Mouse (Mus musculus) cerebellum, adult 9-11 months (tissue): ENCODE data around the gene Dvl1.

Source experiments
- DNase-seq: peaks from one replicate; pipeline ENCODE4 v3.0.0; 2022

Dvl1 gene

DNA sequence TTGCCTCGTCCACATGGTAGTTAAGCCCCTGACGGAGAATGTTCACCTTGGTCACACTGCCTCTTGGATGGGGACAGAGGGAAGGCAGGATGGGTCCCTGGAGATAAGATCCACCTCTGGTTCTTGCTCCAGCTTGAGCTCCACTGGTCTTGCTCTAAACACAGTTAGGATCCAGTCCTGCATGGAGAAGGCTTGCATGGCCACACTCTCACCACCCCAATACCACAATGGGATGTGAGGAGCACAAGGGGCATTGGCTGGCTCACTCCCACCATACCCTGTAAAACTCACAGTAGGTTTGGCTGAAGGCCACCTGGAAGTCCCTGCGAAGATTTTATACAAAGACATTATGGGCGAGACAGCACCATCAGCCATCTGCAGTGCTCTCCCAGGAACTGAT is 61.5 kb downstream of the Dvl1 start:
- no peak for DNase-seq
